Mouse (Mus musculus) left cerebral cortex, adult 9 months (tissue): ENCODE data around the gene Stx16.

Experiments used
- DNase-seq, 2 experiments: peaks; one replicate each; pipeline ENCODE4 v3.0.0; 2022; ENCODE audit warnings: low spot score in 2 of 2

The Stx16 gene

GRCm38 (mm10) chr2:174075673-174076432, at the start of gene Stx16:
Gene Stx16, plus strand, starts transcription at chr2:174076308.
- DNase-seq, result peak; percentile 72 to 95

DNA sequence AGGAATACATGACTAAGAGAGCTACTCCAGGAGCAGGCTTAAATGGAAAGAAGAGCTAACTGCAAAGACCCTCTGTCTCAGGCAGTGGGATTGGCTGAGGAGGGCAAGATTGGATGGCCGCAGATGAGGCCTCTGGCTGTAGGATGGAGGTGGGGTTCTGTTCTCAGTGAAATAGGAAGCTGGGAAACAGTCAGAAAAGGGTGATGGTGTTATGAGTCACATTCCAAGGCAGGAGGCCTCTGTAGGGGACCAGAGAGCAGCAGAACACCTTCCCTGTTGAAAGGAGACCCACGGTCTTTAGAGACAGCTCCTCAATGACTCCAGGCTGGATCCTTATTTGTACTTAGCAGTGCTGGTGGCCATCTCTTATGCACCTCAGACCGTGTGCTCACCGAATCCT, 49.7 kb upstream of the Stx16 start:
- DNase-seq, result no peak

GRCm38 (mm10) chr2:174033257-174033800, 42.8 kb upstream of the Stx16 start:
- DNase-seq, result no peak

- DNase-seq, result no peak
Observed at GRCm38 (mm10) chr2:174047656-174048055, 28.5 kb upstream of the Stx16 start.

- no peak for DNase-seq
Observed at GRCm38 (mm10) chr2:174049481-174050338, 26.4 kb upstream of the Stx16 start.

DNA sequence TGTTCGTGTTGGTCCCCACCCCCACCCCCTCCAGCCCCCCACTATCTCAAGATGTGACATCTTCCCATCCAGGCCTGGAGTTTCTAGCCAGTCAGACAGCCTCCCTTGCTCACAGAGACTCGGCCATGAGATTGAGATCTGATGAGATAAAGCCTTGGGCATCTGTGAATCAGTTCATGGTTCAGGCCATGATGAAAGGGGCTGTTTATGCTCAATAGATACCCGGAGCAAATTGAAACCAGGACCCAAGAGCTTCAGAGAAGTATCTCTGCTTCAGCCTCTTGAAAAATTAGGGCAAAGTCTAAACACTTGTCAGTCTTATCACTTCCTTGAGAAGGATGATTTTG, 25.8 kb upstream of the Stx16 start:
- DNase-seq, result no peak

- no peak for DNase-seq
Observed at GRCm38 (mm10) chr2:174051081-174051481, 25.0 kb upstream of the Stx16 start.

GRCm38 (mm10) chr2:174054496-174054895, 21.6 kb upstream of the Stx16 start:
- no peak for DNase-seq

DNA sequence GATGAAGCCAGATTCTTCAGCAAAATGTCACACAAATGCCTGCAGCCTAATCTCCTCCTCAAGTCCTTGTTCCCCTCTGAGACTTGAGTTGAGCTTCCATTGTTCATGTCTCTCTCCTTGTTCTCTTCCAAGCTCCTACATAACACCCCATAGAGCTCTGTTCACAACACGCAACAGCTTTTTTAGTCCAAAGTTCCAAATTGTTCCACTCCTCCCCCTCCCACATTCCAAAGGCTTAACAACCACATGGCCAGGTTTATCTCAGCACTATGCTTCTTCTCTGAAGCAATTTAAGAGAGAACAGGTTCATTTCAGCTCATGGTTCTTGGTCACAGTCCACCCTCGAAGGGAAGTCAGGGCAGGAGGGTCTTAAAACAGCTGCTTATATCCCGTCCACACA, 18.4 kb upstream of the Stx16 start:
- no peak for DNase-seq

GRCm38 (mm10) chr2:174058316-174058939, 17.7 kb upstream of the Stx16 start:
- no peak for DNase-seq

GRCm38 (mm10) chr2:174059591-174060385, 16.3 kb upstream of the Stx16 start:
- DNase-seq, result no peak

- no peak for DNase-seq
Observed at GRCm38 (mm10) chr2:174061219-174061618, 14.9 kb upstream of the Stx16 start.

GRCm38 (mm10) chr2:174063074-174063473, 13.0 kb upstream of the Stx16 start:
- no peak for DNase-seq

GRCm38 (mm10) chr2:174063527-174064211, 12.4 kb upstream of the Stx16 start:
- no peak for DNase-seq

- DNase-seq, result no peak
Observed at GRCm38 (mm10) chr2:174067793-174068419, 8.2 kb upstream of the Stx16 start.

- DNase-seq, result no peak
Observed at GRCm38 (mm10) chr2:174069532-174070049, 6.5 kb upstream of the Stx16 start.

DNA sequence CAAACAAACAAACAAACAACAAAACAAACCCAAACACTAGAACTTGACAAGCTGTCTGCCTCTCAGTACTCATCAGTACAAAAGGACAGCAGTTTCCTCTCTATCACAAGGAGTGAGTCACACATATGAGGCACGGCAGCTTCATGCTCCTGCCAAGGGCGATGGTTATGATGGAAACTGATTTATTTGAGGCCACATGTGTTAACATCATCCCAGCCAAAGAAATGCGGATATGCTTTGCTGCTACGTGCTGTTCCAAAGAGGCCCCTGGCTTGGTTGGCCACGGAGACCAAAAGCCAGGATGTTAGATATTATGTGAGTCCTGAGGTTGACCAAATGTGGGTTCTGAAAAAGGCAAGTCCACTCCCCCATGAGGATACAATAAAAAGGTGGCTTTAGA, 4.7 kb upstream of the Stx16 start:
- no peak for DNase-seq

DNA sequence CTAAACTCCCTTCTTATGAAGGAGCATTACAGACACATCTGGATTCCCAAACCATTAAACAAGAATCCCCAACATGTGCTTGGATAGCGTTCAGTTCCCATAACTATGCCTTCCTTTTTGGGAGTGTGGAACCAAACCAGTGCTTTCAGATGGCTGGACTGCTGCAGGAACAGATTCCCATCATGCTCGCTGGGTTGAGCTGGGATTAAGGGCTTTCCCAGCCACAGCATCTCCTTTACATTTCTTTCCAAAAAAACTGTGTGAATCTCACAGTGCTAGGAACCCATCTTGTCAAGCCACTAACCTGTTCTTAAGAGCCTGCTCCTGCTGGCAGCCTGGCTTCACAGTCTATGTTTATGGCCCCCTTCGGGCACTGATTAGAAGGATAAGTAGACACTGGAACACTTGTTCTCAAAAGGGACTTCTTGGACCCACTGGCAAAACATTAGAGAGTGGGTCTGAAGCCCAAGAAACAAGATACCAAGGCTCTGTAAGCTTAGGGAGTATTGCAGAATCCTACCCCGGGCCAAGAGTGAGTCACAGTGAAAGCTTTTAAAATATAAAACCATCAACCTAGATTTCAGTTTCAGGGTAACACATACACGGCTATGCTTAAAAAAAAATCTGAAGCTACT, 2.8 kb upstream of the Stx16 start:
- no peak for DNase-seq

- DNase-seq, result no peak
Observed at GRCm38 (mm10) chr2:174074621-174075020, 1.5 kb upstream of the Stx16 start.
